In the genomic region with DNA sequence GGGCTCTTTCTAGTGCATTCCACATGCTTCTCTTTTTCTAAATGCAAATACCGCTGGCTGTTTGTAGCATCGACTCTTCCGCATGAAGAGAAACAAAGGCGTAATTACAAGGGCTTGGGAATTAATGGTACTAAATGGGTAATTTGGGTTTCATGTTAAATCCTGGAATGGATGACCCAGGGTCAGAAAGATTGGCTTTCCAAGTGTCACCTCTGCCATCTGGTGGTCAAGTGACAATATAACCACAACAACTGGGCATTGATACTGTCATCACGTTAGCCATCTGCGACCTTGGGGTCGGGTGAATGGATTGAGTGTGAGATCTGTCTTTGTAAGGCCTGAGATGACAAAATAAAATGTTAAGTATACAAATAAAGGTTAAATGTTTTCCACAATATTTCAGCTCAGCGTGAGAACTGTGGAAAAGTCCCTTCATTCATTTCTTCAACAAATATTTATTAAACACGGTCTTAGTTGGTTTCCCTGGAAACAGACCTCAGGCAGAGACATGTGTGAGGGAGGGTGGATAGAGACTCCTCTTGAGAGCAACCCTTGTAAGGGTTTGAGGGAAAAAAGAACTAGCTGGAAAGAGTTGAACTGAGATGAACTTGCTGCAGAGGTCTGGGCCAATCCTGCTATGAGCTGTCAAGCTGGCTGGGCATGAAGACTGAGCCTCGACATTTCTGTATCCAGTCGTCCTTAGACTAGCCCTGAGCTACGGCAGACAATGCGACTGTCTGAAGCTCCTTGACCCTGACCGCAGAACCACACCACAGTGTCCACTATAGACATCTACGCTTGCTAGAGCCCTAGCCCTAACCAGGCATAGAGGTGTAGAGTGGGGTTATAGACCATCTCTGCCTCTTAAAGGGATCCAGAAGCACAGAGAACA, we compare ENCODE assay signal across 9 mouse cellular contexts. TPM values are rescaled to one million over a fixed set of nuclear protein-coding genes. Genes with fewer than 3 reads are reported as not detected.
DNase-seq lines count a peak whose midpoint lies in the region; ATAC-seq and TF ChIP-seq lines count a peak whose summit lies in the region.
"Had no signal": no experiment of that assay in that cellular context is flagged by ENCODE, and none has a peak within 500 bp of the region (broad histone marks: within the 10 kb centered on the region; RNA-seq: fewer than 3 reads in every experiment).

No protein-coding gene starts in this region.

- no peak overlapping the region for H3K27ac ChIP-seq in bone marrow, adult 2 months (ENCODE audit: control insufficient read depth, insufficient read depth, low read depth, low read length, poor library complexity)
- no peak overlapping the region for H3K27ac ChIP-seq in hindbrain, postnatal 0 days
- no peak overlapping the region for H3K27ac ChIP-seq in midbrain, embryonic 14.5 days (replicated peaks; ENCODE audit: low read depth, low read length)
- H3K27ac ChIP-seq: neural tube, embryonic 13.5 days had no signal

- H3K9ac ChIP-seq in hindbrain, postnatal 0 days (replicated peaks; ENCODE audit: low read length): no peak overlapping the region
- H3K9ac ChIP-seq in midbrain, embryonic 14.5 days (replicated peaks; ENCODE audit: low read length): no peak overlapping the region; the same call in 1 of the 2 replicates
- H3K9ac ChIP-seq: neural tube, embryonic 13.5 days had no signal

- intact Hi-C loops in gastrocnemius, postnatal 36 days (cut with DNase I): no loop called here

- no peaks in the 10 kb centered on the region for H3K27me3 ChIP-seq in hindbrain, postnatal 0 days (ENCODE audit: insufficient read depth, low read length)
- no peaks in the 10 kb centered on the region for H3K27me3 ChIP-seq in midbrain, embryonic 14.5 days (ENCODE audit: control insufficient read depth, insufficient read depth, low read length)
- H3K27me3 ChIP-seq: neural tube, embryonic 13.5 days had no signal

- no peak for TF ChIP-seq POLR2A in bone marrow, adult 2 months (IDR thresholded peaks at IDR 0.05; ENCODE audit: borderline replicate concordance, control insufficient read depth, low read depth, low read length)

- no peaks in the 10 kb centered on the region for H3K36me3 ChIP-seq in hindbrain, postnatal 0 days (ENCODE audit: insufficient read depth, low read length)
- no peaks in the 10 kb centered on the region for H3K36me3 ChIP-seq in midbrain, embryonic 14.5 days (ENCODE audit: control insufficient read depth, insufficient read depth, low read length)
- H3K36me3 ChIP-seq: neural tube, embryonic 13.5 days had no signal

- WGBS in bone marrow, adult 2 months: 61% methylated on average over 15 of the region's 15 CpGs
- 35% methylated on average over 15 of the region's 15 CpGs for WGBS in hindbrain, postnatal 0 days
- WGBS in midbrain, embryonic 14.5 days: 46% methylated on average over 15 of the region's 15 CpGs

- no peak overlapping the region for H3K4me2 ChIP-seq in hindbrain, postnatal 0 days (ENCODE audit: low read depth, low read length)
- H3K4me2 ChIP-seq in midbrain, embryonic 14.5 days (ENCODE audit: low read length): no peak overlapping the region
- H3K4me2 ChIP-seq: neural tube, embryonic 13.5 days had no signal

- no peaks in the 10 kb centered on the region for H3K4me1 ChIP-seq in bone marrow, adult 2 months (ENCODE audit: control insufficient read depth, insufficient read depth, low read length)
- no peaks in the 10 kb centered on the region for H3K4me1 ChIP-seq in hindbrain, postnatal 0 days (ENCODE audit: insufficient read depth, low read length)
- H3K4me1 ChIP-seq in midbrain, embryonic 14.5 days (ENCODE audit: control insufficient read depth, insufficient read depth, low read length): peaks cover 4% of the 10 kb centered on the region; the same call in 1 of the 2 replicates

- 0 out of 2 replicates have a peak, but pooled peaks have one; percentile 23 for TF ChIP-seq CTCF in bone marrow, adult 2 months (IDR thresholded peaks at IDR 0.05; ENCODE audit: control insufficient read depth, insufficient read depth, low read length)
- TF ChIP-seq CTCF in hindbrain, postnatal 0 days (IDR thresholded peaks at IDR 0.05; ENCODE audit: low read depth): peak; percentile 76

- H3K9me3 ChIP-seq in hindbrain, postnatal 0 days (ENCODE audit: low read length): no peaks in the 10 kb centered on the region
- H3K9me3 ChIP-seq in midbrain, embryonic 14.5 days (ENCODE audit: control insufficient read depth, low read length): no peaks in the 10 kb centered on the region
- H3K9me3 ChIP-seq: neural tube, embryonic 13.5 days had no signal

- peak; percentile 26 for DNase-seq in gastrocnemius, adult 18-20 months (ENCODE audit: low spot score)
- no peak for DNase-seq in gastrocnemius, postnatal 36 days
- peak; percentile 42 for DNase-seq in A20 (ENCODE audit: low read depth, low spot score)
- peak; percentile 68 for DNase-seq in hindbrain, postnatal 0 days (ENCODE audit: low spot score)
- peak; percentile 72 for DNase-seq in midbrain, embryonic 14.5 days
- no peak for DNase-seq in right cerebral cortex, postnatal 25 days
- no peak for DNase-seq in layer of hippocampus, postnatal 10 days (ENCODE audit: low spot score in 2 of 2)

- H3K4me3 ChIP-seq in bone marrow, adult 2 months (replicated peaks; ENCODE audit: control insufficient read depth, low read depth, low read length): no peak overlapping the region
- H3K4me3 ChIP-seq in hindbrain, postnatal 0 days (ENCODE audit: low read length): no peak overlapping the region
- no peak overlapping the region for H3K4me3 ChIP-seq in midbrain, embryonic 14.5 days (replicated peaks; ENCODE audit: low read depth, low read length)
- H3K4me3 ChIP-seq: neural tube, embryonic 13.5 days had no signal

- ATAC-seq in hindbrain, postnatal 0 days: peak; percentile 64
- no peak for ATAC-seq in midbrain, embryonic 14.5 days (ENCODE audit: low FRiP score, low TSS enrichment)

RNA-seq across cellular contexts. Expression of gene Thada, which starts 14.7 kb away (rescaled TPM):
- 1 to 10 TPM; 5.3 to 6.1 TPM for total RNA-seq in gastrocnemius, adult 18-20 months (2021)
- total RNA-seq in gastrocnemius, postnatal 36 days (2021): 1 to 10 TPM; 4.3 to 5.8 TPM
- 4.0 and 5.3 TPM in 2 replicates for polyA plus RNA-seq in bone marrow, adult 2 months (2011; ENCODE audit: insufficient read depth, insufficient read length, low replicate concordance, missing spikeins)
- total RNA-seq in hindbrain, postnatal 0 days (2014; rRNA removed): 11.4 and 15.7 TPM in 2 replicates
- 3.2 and 3.3 TPM in 2 replicates for polyA plus RNA-seq in hindbrain, postnatal 0 days (2015; fragmentation: Nextera tagmentation; extraction: Ambion mirVana)
- 7.0 and 9.5 TPM in 2 replicates for polyA plus RNA-seq in midbrain, embryonic 14.5 days (2014; fragmentation: Nextera tagmentation; extraction: Ambion mirVana)
- total RNA-seq in layer of hippocampus, postnatal 10 days (2021): 10 to 100 TPM; 11.7 to 14.5 TPM

RNA-seq across cellular contexts. Expression of gene Plekhh2, which starts 31.0 kb away (rescaled TPM):
- total RNA-seq in gastrocnemius, adult 18-20 months (2021): 1 to 10 TPM in 1 of 2 experiments, under 1 TPM in 1; 0.71 to 1.1 TPM
- 1 to 10 TPM; 1.5 to 1.6 TPM for total RNA-seq in gastrocnemius, postnatal 36 days (2021)
- 2.2 TPM in 2 replicates for polyA plus RNA-seq in bone marrow, adult 2 months (2011; ENCODE audit: insufficient read depth, insufficient read length, low replicate concordance, missing spikeins)
- 2.6 and 3.7 TPM in 2 replicates for total RNA-seq in hindbrain, postnatal 0 days (2014; rRNA removed)
- 1.3 and 1.6 TPM in 2 replicates for polyA plus RNA-seq in hindbrain, postnatal 0 days (2015; fragmentation: Nextera tagmentation; extraction: Ambion mirVana)
- polyA plus RNA-seq in midbrain, embryonic 14.5 days (2014; fragmentation: Nextera tagmentation; extraction: Ambion mirVana): 1.8 and 3.4 TPM in 2 replicates
- 1 to 10 TPM; 4.4 to 5.2 TPM for total RNA-seq in layer of hippocampus, postnatal 10 days (2021)

Comparison
In these comparisons a context has a peak if more than half of its experiments do, and no peak if none do; other contexts are left out.
1. DNase-seq: peak in gastrocnemius, adult 18-20 months (single experiment), A20 (single experiment), hindbrain, postnatal 0 days (single experiment) and midbrain, embryonic 14.5 days (single experiment); none in gastrocnemius, postnatal 36 days (0 of 2), right cerebral cortex, postnatal 25 days (single experiment) and layer of hippocampus, postnatal 10 days (0 of 2).